Mouse (Mus musculus): ENCODE results near the gene Tom1l2.

DNA sequence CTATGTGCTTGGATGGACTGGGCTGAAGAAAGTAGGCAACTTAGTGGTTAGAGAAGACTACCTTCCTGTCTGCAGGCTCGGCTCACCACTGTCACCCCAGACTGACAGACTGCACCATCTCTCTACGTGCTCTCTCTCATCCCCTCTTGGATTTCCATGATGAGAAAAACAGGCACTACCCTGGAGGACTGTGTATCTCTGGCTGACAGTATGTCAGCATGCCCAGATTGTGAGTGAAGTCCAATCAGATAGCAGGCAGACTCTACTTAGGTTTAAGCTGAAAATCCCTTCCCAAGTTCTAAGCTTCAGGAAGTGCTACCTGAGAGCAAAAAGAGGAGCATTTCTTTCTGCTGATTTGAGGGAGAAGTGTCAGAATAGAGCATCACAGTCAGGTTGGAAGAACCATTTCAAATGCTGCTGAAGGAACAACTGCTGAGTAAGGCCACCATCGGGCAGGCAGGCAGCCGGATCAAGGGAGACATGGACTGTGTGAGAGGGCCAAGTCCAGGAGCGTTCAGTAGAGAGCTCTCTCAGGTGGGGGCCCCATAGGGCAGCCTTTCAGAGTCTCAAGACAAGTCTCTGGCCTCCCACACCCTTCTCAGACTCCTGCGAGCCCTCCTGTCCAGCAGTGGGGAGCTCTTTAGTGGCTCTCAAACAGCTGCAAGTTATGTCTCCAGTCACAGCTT is 76.2 kb downstream of the Tom1l2 start:
- TF ChIP-seq CTCF (conservative IDR thresholded peaks at IDR 0.05; ENCODE audit: low read length) (no peak), POU5F1 (IDR thresholded peaks at IDR 0.05; ENCODE audit: borderline replicate concordance, low read length) (no peak), NANOG (IDR thresholded peaks at IDR 0.05; ENCODE audit: borderline replicate concordance, low read length) (no peak)
